Mouse (Mus musculus): ENCODE results near the gene Tcap.

The Tcap gene

GRCm38 (mm10) chr11:98355732-98356299 is 27.8 kb upstream of the Tcap start:
- no peak for DNase-seq (ENCODE audit: low spot score)

GRCm38 (mm10) chr11:98356625-98357394 is 26.8 kb upstream of the Tcap start:
- DNase-seq (ENCODE audit: low spot score): no peak

GRCm38 (mm10) chr11:98357396-98358160 is 26.0 kb upstream of the Tcap start:
- no peak for DNase-seq (ENCODE audit: low spot score)

DNA sequence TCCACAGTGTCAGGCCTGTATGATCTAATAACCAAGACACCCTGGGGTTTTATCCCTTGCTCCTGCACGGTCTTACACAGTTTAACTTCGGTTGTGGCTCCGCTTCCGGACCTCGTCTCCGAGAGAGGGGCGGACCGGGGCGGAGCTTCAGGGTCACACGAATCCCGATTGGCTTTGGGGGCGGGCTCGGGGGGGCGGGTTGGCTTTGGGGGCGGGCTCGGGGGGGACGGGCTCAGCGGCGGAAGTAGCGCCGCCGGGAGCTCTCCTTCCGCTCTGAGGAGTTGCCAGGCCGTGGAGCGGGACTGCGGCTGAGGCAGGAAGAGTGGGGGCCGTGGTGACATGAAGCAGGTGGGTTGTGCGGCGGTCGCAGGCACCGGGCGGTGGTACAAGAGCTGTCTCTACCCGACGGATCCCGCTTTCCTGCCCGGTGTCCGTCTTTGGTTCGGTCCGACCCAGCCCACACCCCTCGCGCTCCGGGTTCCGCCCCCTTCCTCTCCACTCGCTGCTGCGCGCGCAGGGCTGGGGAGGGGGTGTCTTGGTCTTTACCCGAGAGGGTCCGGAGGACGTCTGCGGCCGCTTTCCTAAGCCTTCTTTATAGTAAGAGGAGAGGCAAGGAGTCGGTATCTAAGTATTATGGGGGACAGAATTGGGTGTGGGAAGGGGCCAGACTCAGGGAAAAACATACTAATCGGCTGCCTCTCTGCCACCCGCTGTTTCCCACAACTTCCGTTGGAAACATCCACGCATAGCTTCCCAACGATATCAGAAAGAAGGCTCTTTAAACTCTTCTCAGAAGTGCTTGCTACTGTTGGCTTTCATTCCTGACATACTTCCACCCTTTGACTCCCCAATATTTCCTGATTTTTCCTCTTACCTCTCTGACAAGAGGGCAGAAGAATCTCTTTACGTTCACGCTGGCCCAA is 25.2 kb upstream of the Tcap start, which contains the start of gene Stard3:
Gene Stard3, plus strand, starts transcription at position 208 of the 923 bp plus-strand sequence.
- peak; percentile 96 for DNase-seq (ENCODE audit: low spot score)

DNA sequence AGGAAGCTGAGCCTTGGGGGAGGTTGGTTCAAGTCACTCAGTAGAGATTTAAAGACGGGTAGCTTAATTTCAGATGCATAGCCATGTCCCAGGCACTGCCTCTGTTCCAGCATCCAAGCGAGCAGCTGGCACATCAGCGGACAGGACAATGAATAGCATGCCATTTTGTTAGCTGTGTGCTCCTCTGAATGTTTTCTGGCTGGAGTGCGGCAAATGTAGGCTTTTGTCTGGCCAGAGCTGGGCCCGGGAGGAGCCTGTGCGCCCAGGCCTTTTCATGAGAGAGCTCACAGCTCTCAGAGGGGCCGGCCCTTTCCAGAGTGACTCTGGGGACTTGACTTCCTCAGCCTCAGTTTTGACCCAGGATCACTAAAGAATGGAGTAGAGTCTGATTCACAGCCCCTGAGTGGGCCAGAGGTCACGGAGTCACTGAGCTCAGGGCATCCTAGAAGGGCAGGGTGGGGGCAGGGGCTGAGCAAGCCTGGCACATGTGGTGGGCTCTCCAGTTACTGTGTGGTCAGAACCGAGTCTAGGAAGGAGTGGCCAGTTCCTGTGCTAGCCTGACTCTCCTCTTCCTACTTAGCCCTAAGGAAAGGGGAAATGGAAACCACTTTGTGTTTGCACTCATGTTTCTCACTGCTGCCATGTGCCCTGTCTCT is 22.6 kb upstream of the Tcap start:
- no peak for DNase-seq (ENCODE audit: low spot score)

GRCm38 (mm10) chr11:98363817-98364216 is 19.8 kb upstream of the Tcap start:
- no peak for DNase-seq (ENCODE audit: low spot score)

- DNase-seq (ENCODE audit: low spot score): no peak
These were observed 19.2 kb upstream of the Tcap start for GRCm38 (mm10) chr11:98364410-98364809.

GRCm38 (mm10) chr11:98366290-98366689 is 17.3 kb upstream of the Tcap start:
- DNase-seq (ENCODE audit: low spot score): no peak

DNA sequence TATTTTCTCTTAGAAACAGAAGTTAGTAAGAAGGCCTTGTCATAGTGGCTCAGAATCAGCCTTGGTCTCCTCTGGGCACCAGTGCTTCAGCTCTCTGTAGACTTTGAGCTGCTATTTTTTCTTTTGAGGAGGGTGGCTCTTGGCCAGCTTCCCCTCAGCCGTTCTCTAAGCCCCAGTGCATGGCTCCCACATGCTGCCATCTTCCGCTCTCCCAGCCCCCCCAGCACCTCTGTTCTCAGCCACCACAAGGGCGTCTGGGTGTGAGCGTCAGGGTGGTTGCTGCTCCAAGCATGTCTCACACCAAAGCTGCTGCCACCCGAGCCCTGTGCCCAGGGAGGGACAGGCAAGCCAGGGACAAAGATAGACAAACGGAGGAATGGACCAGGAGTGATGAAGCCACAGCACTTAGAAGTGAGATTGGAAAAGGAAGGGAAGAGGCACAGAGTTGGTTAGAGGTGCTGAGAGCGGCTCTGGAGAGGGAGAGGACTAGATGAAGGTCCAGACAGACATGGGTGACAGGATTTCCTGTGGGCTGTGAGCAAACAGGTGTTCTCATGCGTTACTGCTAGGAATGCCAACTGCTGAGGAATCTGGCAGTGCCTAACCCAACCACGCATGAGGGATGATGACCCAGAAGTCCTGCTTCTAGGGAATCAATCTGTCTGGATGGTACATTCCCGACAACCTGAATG is 16.3 kb upstream of the Tcap start:
- DNase-seq (ENCODE audit: low spot score): no peak

DNA sequence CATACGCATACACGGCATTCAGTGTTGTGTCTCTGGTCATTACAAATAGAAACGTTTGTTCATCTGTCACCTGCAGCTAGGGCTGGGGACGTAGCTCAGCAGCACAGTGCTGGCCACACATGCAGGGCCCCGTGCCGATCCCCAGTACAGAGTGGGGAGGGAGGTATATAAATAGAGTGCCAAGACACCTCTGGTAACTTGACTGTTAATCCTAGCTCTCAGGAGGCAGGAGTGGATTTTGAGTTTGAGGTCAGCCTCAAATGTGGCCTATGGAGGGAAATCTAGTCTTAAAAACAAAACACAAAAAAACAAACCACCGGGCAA is 15.8 kb upstream of the Tcap start:
- no peak for DNase-seq (ENCODE audit: low spot score)

GRCm38 (mm10) chr11:98369337-98369736 is 14.3 kb upstream of the Tcap start:
- DNase-seq (ENCODE audit: low spot score): no peak

DNA sequence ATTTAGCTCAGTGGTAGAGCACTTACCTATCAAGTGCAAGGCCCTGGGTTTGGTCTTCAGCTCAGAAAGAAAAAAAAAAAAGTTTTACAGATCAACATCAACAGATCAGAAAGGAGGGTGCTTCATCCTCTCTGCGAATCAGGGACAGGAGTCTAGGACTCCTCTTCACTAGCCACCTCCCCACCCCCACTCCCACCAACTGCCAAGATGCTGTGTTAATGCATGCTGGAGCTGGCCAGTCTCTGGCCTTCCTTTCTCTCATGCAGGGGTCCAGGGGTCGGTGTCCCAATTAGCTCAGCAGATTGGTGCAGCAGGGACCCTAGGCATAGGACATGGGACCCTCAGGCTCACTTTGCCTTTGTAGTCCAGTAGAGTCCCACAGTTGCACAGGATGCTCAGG is 13.0 kb upstream of the Tcap start:
- DNase-seq (ENCODE audit: low spot score): no peak

DNA sequence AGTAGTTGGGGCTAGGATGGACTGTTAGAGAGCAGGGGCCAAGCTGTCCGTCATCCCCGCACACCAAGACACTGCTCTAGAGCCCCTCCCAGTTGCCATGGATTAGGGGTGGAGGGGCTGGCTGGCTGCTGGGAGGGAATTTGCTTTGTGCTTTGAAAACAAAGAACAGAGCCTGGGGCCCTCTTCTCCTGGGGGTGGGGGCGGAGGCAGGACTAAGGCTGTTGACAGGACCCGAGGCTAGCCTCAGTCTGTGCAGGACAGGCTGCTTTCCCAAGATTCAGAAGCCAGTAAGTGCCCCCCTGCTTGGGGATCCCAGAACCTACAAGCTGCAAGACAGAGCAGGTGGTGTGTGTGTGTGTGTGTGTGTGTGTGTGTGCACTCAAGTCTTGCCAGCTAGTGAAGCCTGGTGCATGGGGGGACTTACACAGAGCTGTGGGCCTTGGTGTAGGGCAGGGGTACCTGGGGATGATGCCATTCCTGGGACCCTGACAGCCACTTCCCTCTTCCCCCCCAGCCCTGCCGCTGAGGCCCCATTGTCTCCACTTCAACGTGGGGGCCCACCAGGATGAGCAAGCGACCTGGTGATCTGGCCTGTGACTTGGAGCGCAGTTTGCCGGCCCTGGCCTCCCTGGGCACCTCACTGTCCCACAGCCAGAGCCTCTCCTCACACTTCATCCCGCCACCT is 11.9 kb upstream of the Tcap start:
- no peak for DNase-seq (ENCODE audit: low spot score)

- peak; percentile 75 for DNase-seq (ENCODE audit: low spot score)
These were observed 11.2 kb upstream of the Tcap start for GRCm38 (mm10) chr11:98372406-98372805.

GRCm38 (mm10) chr11:98373244-98373643 is 10.4 kb upstream of the Tcap start:
- no peak for DNase-seq (ENCODE audit: low spot score)

DNA sequence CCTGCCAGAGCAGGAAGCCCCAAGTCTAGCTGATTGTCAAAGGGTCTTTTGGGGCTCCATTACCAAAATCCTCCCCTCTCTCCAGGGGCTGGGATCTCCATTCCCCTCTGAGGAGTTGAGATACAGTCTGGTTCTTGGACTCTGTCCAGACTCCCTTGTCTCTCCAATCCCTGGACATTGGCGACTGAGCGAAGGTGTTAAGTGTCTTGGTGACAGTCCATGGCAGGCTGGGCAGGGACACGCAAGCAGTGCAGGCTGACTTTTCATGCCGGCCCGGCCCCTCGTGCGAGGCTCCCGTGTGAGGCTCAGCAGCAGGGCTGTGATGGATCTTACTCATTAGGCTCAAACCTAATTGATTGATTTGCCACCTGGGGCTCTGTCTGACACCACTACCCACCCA is 9.3 kb upstream of the Tcap start:
- no peak for DNase-seq (ENCODE audit: low spot score)

DNA sequence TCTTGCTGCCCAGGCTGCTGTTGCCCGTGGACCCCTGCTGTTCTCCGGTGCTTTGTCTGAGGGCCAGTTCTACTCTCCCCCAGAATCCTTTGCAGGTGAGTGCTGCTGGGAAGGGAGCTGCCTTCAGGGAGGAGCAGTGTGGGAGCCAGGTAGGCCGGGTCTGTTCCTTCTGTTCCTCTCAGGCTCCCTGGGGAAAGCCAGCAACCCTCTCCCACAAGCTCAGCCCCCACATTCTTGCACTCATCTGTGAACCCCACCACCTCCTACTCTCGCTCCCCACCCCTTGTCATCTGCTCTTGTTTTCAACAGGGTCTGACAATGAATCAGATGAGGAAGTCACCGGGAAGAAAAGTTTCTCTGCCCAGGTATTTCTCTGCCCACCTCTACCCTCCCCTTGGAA is 6.9 kb upstream of the Tcap start:
- no peak for DNase-seq (ENCODE audit: low spot score)

- peak; percentile 45 for DNase-seq (ENCODE audit: low spot score)
These were observed 5.8 kb upstream of the Tcap start for GRCm38 (mm10) chr11:98377787-98378186.

- DNase-seq (ENCODE audit: low spot score): peak; percentile 47
These were observed 4.2 kb upstream of the Tcap start for GRCm38 (mm10) chr11:98379379-98379778.

- peak; percentile 56 for DNase-seq (ENCODE audit: low spot score)
These were observed 3.5 kb upstream of the Tcap start for GRCm38 (mm10) chr11:98380106-98380505.

All from testis, postnatal 10 days (tissue).